8 mouse cellular contexts compared by ENCODE assay signal in genomic region chr15:8442761-8443160, GRCm38 (mm10). TPM values are rescaled to one million over a fixed set of nuclear protein-coding genes. Genes with fewer than 3 reads are reported as not detected.
DNase-seq lines count a peak whose midpoint lies in the region; ATAC-seq and TF ChIP-seq lines count a peak whose summit lies in the region.

No protein-coding gene starts in this region.

- no peak overlapping the region for H3K4me3 ChIP-seq in thymus, adult 2 months (ENCODE audit: control insufficient read depth, insufficient read depth, low read length)
- peak overlapping the region; percentile 97 for H3K4me3 ChIP-seq in embryonic facial prominence, embryonic 11.5 days (ENCODE audit: low read depth, low read length)
- H3K4me3 ChIP-seq in hindbrain, embryonic 16.5 days (ENCODE audit: low read length), result peak overlapping the region; percentile 97
- peak overlapping the region; percentile 74 for H3K4me3 ChIP-seq in midbrain, embryonic 15.5 days

- peak overlapping the region; percentile 79 for H3K4me2 ChIP-seq in embryonic facial prominence, embryonic 11.5 days (ENCODE audit: low read depth, low read length)
- peak overlapping the region; percentile 80 for H3K4me2 ChIP-seq in hindbrain, embryonic 16.5 days (ENCODE audit: low read length)
- H3K4me2 ChIP-seq in midbrain, embryonic 15.5 days, result peak overlapping the region; percentile 70

- H3K27ac ChIP-seq in thymus, adult 2 months (ENCODE audit: control insufficient read depth, insufficient read depth, low read length), result no peak overlapping the region
- no peak overlapping the region for H3K27ac ChIP-seq in embryonic facial prominence, embryonic 11.5 days (replicated peaks; ENCODE audit: low read depth, low read length)
- no peak overlapping the region for H3K27ac ChIP-seq in hindbrain, embryonic 16.5 days (ENCODE audit: low read depth, low read length)
- 0 out of 2 replicates have a peak overlapping the region, but pooled peaks have one; percentile 6 for H3K27ac ChIP-seq in midbrain, embryonic 15.5 days

- TF ChIP-seq POLR2A in thymus, adult 2 months (IDR thresholded peaks at IDR 0.05; ENCODE audit: control insufficient read depth, extremely low read depth, insufficient read depth, low read length, poor library complexity), result no peak

- H3K9ac ChIP-seq in embryonic facial prominence, embryonic 11.5 days (replicated peaks; ENCODE audit: low read length), result peak overlapping the region; percentile 62
- peak overlapping the region; percentile 2; the same call in 1 of the 2 replicates for H3K9ac ChIP-seq in hindbrain, embryonic 16.5 days (ENCODE audit: low read depth, low read length)
- H3K9ac ChIP-seq in midbrain, embryonic 15.5 days, result peak overlapping the region; percentile 91; the same call in 1 of the 2 replicates

- H3K36me3 ChIP-seq in thymus, adult 2 months (ENCODE audit: control insufficient read depth, insufficient read depth, low read length), result no peaks in the 10 kb centered on the region
- no peaks in the 10 kb centered on the region for H3K36me3 ChIP-seq in embryonic facial prominence, embryonic 11.5 days (replicated peaks; ENCODE audit: control insufficient read depth, insufficient read depth, low read depth, low read length)
- no peaks in the 10 kb centered on the region for H3K36me3 ChIP-seq in hindbrain, embryonic 16.5 days (ENCODE audit: control insufficient read depth, insufficient read depth, low read length)
- no peaks in the 10 kb centered on the region for H3K36me3 ChIP-seq in midbrain, embryonic 15.5 days (replicated peaks)

- peak; percentile 68 for DNase-seq in thymus, postnatal 0 days (ENCODE audit: low spot score)
- DNase-seq in thymus, adult 2 months, result no peak
- peak; percentile 18 for DNase-seq in embryonic facial prominence, embryonic 11.5 days (ENCODE audit: low spot score)
- no peak for DNase-seq in frontal cortex, postnatal 36 days (ENCODE audit: low spot score in 2 of 2)
- DNase-seq in adrenal gland, postnatal 25 days, result no peak
- DNase-seq in cerebellum, adult 18-20 months, result no peak

- no peak for ATAC-seq in embryonic facial prominence, embryonic 11.5 days (replicated peaks; ENCODE audit: insufficient number of reproducible peaks, low FRiP score, low TSS enrichment, low read depth)
- ATAC-seq in hindbrain, embryonic 16.5 days, result no peak
- no peak for ATAC-seq in midbrain, embryonic 15.5 days (replicated peaks)

- WGBS in thymus, adult 2 months, result 2% methylated on average over 6 of the region's 6 CpGs
- 2% methylated on average over 6 of the region's 6 CpGs for WGBS in embryonic facial prominence, embryonic 11.5 days
- under 1% methylated on average over 6 of the region's 6 CpGs for WGBS in hindbrain, embryonic 16.5 days
- WGBS in midbrain, embryonic 15.5 days, result 1% methylated on average over 6 of the region's 6 CpGs

- no peak for TF ChIP-seq CTCF in thymus, adult 2 months (IDR thresholded peaks at IDR 0.05; ENCODE audit: borderline replicate concordance, control insufficient read depth, extremely low read depth, insufficient read depth, low read length, poor library complexity)

- peaks cover 5% of the 10 kb centered on the region for H3K4me1 ChIP-seq in thymus, adult 2 months (replicated peaks; ENCODE audit: control insufficient read depth, insufficient read depth, low read length)
- no peaks in the 10 kb centered on the region; the same call in 1 of the 2 replicates for H3K4me1 ChIP-seq in embryonic facial prominence, embryonic 11.5 days (ENCODE audit: control insufficient read depth, insufficient read depth, low read length)
- peaks cover 19% of the 10 kb centered on the region for H3K4me1 ChIP-seq in hindbrain, embryonic 16.5 days (ENCODE audit: control insufficient read depth, insufficient read depth, low read depth, low read length)
- H3K4me1 ChIP-seq in midbrain, embryonic 15.5 days, result peaks cover 33% of the 10 kb centered on the region

- no peaks in the 10 kb centered on the region for H3K9me3 ChIP-seq in embryonic facial prominence, embryonic 11.5 days (replicated peaks; ENCODE audit: control insufficient read depth, low read length)
- no peaks in the 10 kb centered on the region for H3K9me3 ChIP-seq in hindbrain, embryonic 16.5 days (ENCODE audit: control insufficient read depth, low read length)
- no peaks in the 10 kb centered on the region for H3K9me3 ChIP-seq in midbrain, embryonic 15.5 days

- H3K27me3 ChIP-seq in thymus, adult 2 months (ENCODE audit: control insufficient read depth, insufficient read depth, low read length), result no peaks in the 10 kb centered on the region
- no peaks in the 10 kb centered on the region for H3K27me3 ChIP-seq in embryonic facial prominence, embryonic 11.5 days (ENCODE audit: control insufficient read depth, insufficient read depth, low read length)
- no peaks in the 10 kb centered on the region for H3K27me3 ChIP-seq in hindbrain, embryonic 16.5 days (replicated peaks; ENCODE audit: control insufficient read depth, insufficient read depth, low read length)
- H3K27me3 ChIP-seq in midbrain, embryonic 15.5 days (replicated peaks), result no peaks in the 10 kb centered on the region

RNA-seq across cellular contexts. Expression of gene Nipbl, which starts 1.5 kb away (rescaled TPM):
- polyA plus RNA-seq in thymus, postnatal 0 days (2015; fragmentation: Nextera tagmentation; extraction: Ambion mirVana), result 22.5 and 28.7 TPM in 2 replicates
- polyA plus RNA-seq in thymus, adult 2 months (2012; rRNA removed), result 19.5 and 21.3 TPM in 2 replicates
- 23.1 and 23.5 TPM in 2 replicates for polyA plus RNA-seq in embryonic facial prominence, embryonic 11.5 days (2014; fragmentation: Nextera tagmentation; extraction: Ambion mirVana)
- 12.1 and 13.3 TPM in 2 replicates for polyA plus RNA-seq in hindbrain, embryonic 16.5 days (2015; fragmentation: Nextera tagmentation; extraction: Ambion mirVana)
- 15.1 and 15.4 TPM in 2 replicates for polyA plus RNA-seq in midbrain, embryonic 15.5 days (2015; fragmentation: Nextera tagmentation; extraction: Ambion mirVana)
- total RNA-seq in adrenal gland, postnatal 25 days (2021), result 54.8 and 55.9 TPM in 2 replicates

Comparison
In these comparisons a context has a peak if more than half of its experiments do, and no peak if none do; other contexts are left out.
1. DNase-seq: peak in thymus, postnatal 0 days (single experiment) and embryonic facial prominence, embryonic 11.5 days (single experiment); none in thymus, adult 2 months (single experiment), frontal cortex, postnatal 36 days (0 of 2), adrenal gland, postnatal 25 days (single experiment) and cerebellum, adult 18-20 months (0 of 2).
2. H3K9ac ChIP-seq: peak in every context shown above with its lines; median percentile 91 in midbrain, embryonic 15.5 days; 62 in embryonic facial prominence, embryonic 11.5 days; 2 in hindbrain, embryonic 16.5 days.
3. Peak in every context shown above with its lines, with median percentiles within 50 percentile points of each other: H3K4me2 ChIP-seq.